Mouse (Mus musculus) MEL (cell line): ENCODE results near the gene Ccnyl1. TPM values are rescaled to one million over a fixed set of nuclear protein-coding genes. Genes with fewer than 3 reads are reported as not detected.

Source experiments
- DNase-seq: peaks from one replicate; pipeline ENCODE4 v3.0.0; 2011; ENCODE audit warnings: low read depth, low spot score
- H3K27ac ChIP-seq: 2 replicates; pipeline ENCODE4 v1.5.1; 2012; ENCODE audit warnings: low read depth, mild to moderate bottlenecking, control low read depth, low read length, moderate library complexity; ENCODE audit not compliant: control insufficient read depth
- H3K27me3 ChIP-seq, 2 experiments: fragments of 150-350 bp in 1 of 2; sonication (generic) in 1 of 2; 2 replicates each; pipeline ENCODE4 v1.6.1; 2012; ENCODE audit warnings: low read length in 2 of 2, mild to moderate bottlenecking in 2 of 2, improper control_type of control experiment in 1 of 2, moderate library complexity in 1 of 2; ENCODE audit not compliant: insufficient read depth in 2 of 2, control insufficient read depth in 1 of 2
- H3K36me3 ChIP-seq, 2 experiments: 2 replicates each; pipeline ENCODE4 v1.6.1; 2012 to 2014; ENCODE audit warnings: low read length in 2 of 2, improper control_type of control experiment in 1 of 2, inconsistent platforms in 1 of 2, mild to moderate bottlenecking in 1 of 2; ENCODE audit not compliant: insufficient read depth in 2 of 2, control insufficient read depth in 1 of 2
- H3K4me1 ChIP-seq, 2 experiments: fragments of 150-350 bp in 1 of 2; sonication (generic) in 1 of 2; 2 replicates each; pipeline ENCODE4 v1.6.1; 2012; ENCODE audit warnings: low read length in 2 of 2, improper control_type of control experiment in 1 of 2, mild to moderate bottlenecking in 1 of 2; ENCODE audit not compliant: insufficient read depth in 2 of 2, control insufficient read depth in 1 of 2
- H3K4me3 ChIP-seq, 2 experiments: fragments of 150-350 bp in 1 of 2; sonication (generic) in 1 of 2; 2 replicates each; pipeline ENCODE4 v1.5.1; 2012; ENCODE audit warnings: low read depth in 2 of 2, low read length in 2 of 2, mild to moderate bottlenecking in 2 of 2, moderate library complexity in 2 of 2, control low read depth in 1 of 2, improper control_type of control experiment in 1 of 2; ENCODE audit not compliant: control insufficient read depth in 1 of 2, insufficient read depth in 1 of 2
- H3K79me2 ChIP-seq: 2 replicates; pipeline ENCODE4 v1.6.1; 2012; ENCODE audit warnings: mild to moderate bottlenecking, low read length, moderate library complexity; ENCODE audit not compliant: control insufficient read depth, poor library complexity, insufficient read depth
- H3K9ac ChIP-seq: 2 replicates; pipeline ENCODE4 v1.6.1; 2012; ENCODE audit warnings: low read depth, mild to moderate bottlenecking, control low read depth, low read length, moderate library complexity; ENCODE audit not compliant: control insufficient read depth, poor library complexity, severe bottlenecking
- H3K9me3 ChIP-seq: fragments of 150-350 bp; sonication (generic); replicated peaks from 2 replicates; pipeline ENCODE4 v1.6.1; 2012; ENCODE audit warnings: mild to moderate bottlenecking, low read length, improper control_type of control experiment, moderate library complexity; ENCODE audit not compliant: insufficient read depth
- BHLHE40 ChIP-seq: IDR thresholded peaks from 2 replicates; pipeline ENCODE4 v1.6.1; 2012; ENCODE audit warnings: low read depth, mild to moderate bottlenecking, inconsistent platforms, low read length, improper control_type of control experiment, borderline replicate concordance
- CHD1 ChIP-seq: IDR thresholded peaks from 2 replicates; pipeline ENCODE4 v1.6.1; 2012; ENCODE audit warnings: low read depth, mild to moderate bottlenecking, inconsistent platforms, low read length, improper control_type of control experiment
- CHD2 ChIP-seq: IDR thresholded peaks from 2 replicates; pipeline ENCODE4 v1.6.1; 2011; ENCODE audit warnings: low read length, improper control_type of control experiment
- CTCF ChIP-seq, 3 experiments: IDR thresholded peaks in 2 of 3; conservative IDR thresholded peaks in 1 of 3; 2 replicates each; pipeline ENCODE4 v1.5.1; 2011 to 2012; ENCODE audit warnings: low read length in 3 of 3, low read depth in 2 of 3, mild to moderate bottlenecking in 2 of 3, improper control_type of control experiment in 1 of 3, inconsistent platforms in 1 of 3, mixed read lengths in 1 of 3, moderate library complexity in 1 of 3; ENCODE audit not compliant: control insufficient read depth in 1 of 3, insufficient read depth in 1 of 3, poor library complexity in 1 of 3, severe bottlenecking in 1 of 3
- ETS1 ChIP-seq: IDR thresholded peaks from 2 replicates; pipeline ENCODE4 v1.6.1; 2012; ENCODE audit warnings: low read depth, mild to moderate bottlenecking, inconsistent platforms, low read length, improper control_type of control experiment, moderate library complexity
- GABPA ChIP-seq: IDR thresholded peaks from 2 replicates; pipeline ENCODE4 v1.6.1; 2012; ENCODE audit warnings: low read depth, mild to moderate bottlenecking, inconsistent platforms, low read length, improper control_type of control experiment, moderate library complexity
- GATA1 ChIP-seq: IDR thresholded peaks from 2 replicates; pipeline ENCODE4 v1.6.1; 2011; ENCODE audit warnings: low read depth, low read length, improper control_type of control experiment
- MAX ChIP-seq: IDR thresholded peaks from 2 replicates; pipeline ENCODE4 v1.6.1; 2011; ENCODE audit warnings: low read length, improper control_type of control experiment
- MAZ ChIP-seq: IDR thresholded peaks from 2 replicates; pipeline ENCODE4 v1.6.1; 2012; ENCODE audit warnings: low read depth, mild to moderate bottlenecking, inconsistent platforms, low read length, improper control_type of control experiment
- MYC ChIP-seq: IDR thresholded peaks from 2 replicates; pipeline ENCODE4 v1.6.1; 2011; ENCODE audit warnings: low read depth, mild to moderate bottlenecking, low read length, improper control_type of control experiment, moderate library complexity
- NELFE ChIP-seq: IDR thresholded peaks from 2 replicates; pipeline ENCODE4 v1.6.1; 2011; ENCODE audit warnings: low read depth, low read length, improper control_type of control experiment
- POLR2AphosphoS5 ChIP-seq: IDR thresholded peaks from 2 replicates; pipeline ENCODE4 v1.6.1; 2012; ENCODE audit warnings: low read depth, borderline replicate concordance, mild to moderate bottlenecking, inconsistent platforms, low read length, moderate library complexity, mixed read lengths
- RAD21 ChIP-seq: IDR thresholded peaks from 2 replicates; pipeline ENCODE4 v1.6.1; 2011; ENCODE audit warnings: mild to moderate bottlenecking, low read depth, low read length, improper control_type of control experiment
- RCOR1 ChIP-seq: IDR thresholded peaks from 2 replicates; pipeline ENCODE4 v1.6.1; 2012; ENCODE audit warnings: low read depth, mild to moderate bottlenecking, inconsistent platforms, low read length, improper control_type of control experiment
- UBTF ChIP-seq: IDR thresholded peaks from 2 replicates; pipeline ENCODE4 v1.6.1; 2012; ENCODE audit warnings: low read depth, mild to moderate bottlenecking, inconsistent platforms, low read length, improper control_type of control experiment, moderate library complexity, borderline replicate concordance; ENCODE audit not compliant: insufficient read depth
- USF2 ChIP-seq, 2 experiments: IDR thresholded peaks; 2 replicates each; pipeline ENCODE4 v1.6.1; 2011 to 2012; ENCODE audit warnings: improper control_type of control experiment in 2 of 2, low read length in 2 of 2, borderline replicate concordance in 1 of 2, inconsistent platforms in 1 of 2, low read depth in 1 of 2, mild to moderate bottlenecking in 1 of 2; ENCODE audit not compliant: insufficient read depth in 1 of 2
- ZNF384 ChIP-seq: IDR thresholded peaks from 2 replicates; pipeline ENCODE4 v1.6.1; 2012; ENCODE audit warnings: low read depth, mild to moderate bottlenecking, inconsistent platforms, low read length, improper control_type of control experiment
- polyA plus RNA-seq, 2 experiments: library from polyadenylated mRNA; stranded (reverse) in 1 of 2; unstranded in 1 of 2; fragments of >175 nt in 1 of 2; fragments of >200 nt in 1 of 2; gene quantifications; 2 replicates each; pipeline versions ENCODE4 v1.2.1 to v1.2.4; 2012; ENCODE audit warnings: low replicate concordance in 2 of 2, low read depth in 1 of 2; ENCODE audit not compliant: insufficient read length in 2 of 2, insufficient read depth in 1 of 2, missing spikeins in 1 of 2
- total RNA-seq: library from RNA; depleted of rRNA; stranded (reverse); fragments of 300-350 nt; gene quantifications from 2 replicates; pipeline ENCODE4 v1.2.3, GENCODE M21; 2012

Gene Ccnyl1
- total and polyA plus RNA-seq, 3 experiments: 3.0 to 18.1 TPM; not detected in 1

DNA sequence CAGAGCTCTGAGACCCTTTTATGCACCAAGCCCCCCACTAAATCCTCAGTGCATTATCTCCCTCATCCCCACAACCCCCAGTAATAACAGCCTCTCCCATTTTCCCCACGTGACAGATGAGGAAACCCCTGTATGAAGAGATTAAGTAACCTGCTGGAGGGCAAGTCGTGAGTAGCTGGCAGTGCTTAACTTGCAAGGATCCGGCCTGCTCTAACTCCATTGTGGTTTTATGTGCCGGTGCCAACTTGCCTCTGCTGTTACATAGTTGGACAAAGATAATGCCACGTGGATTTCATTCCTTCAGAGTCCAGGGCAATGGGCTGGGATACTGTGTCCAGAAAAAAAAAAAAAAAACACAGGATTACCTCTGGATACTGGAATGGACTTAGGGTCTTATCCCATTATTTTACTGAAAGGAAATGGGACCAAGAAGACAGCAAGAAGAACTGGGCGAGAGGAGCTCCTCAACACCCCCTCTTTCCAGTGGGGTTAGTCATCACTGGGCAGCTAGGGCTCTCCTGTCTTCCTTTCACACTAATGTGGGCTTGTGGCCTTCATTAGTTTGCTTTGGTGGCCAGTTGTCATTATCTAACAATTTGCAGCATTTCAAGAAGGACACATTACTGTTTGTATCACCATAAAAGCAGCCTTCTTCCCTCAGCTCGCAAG lies 65.8 kb downstream of the Ccnyl1 start (continued):
- TF ChIP-seq ETS1: no peak
- no peak for TF ChIP-seq MAZ
- no peak for TF ChIP-seq ZNF384
- TF ChIP-seq RAD21: no peak
- no peak for TF ChIP-seq NELFE
- no peak for TF ChIP-seq CHD2
- TF ChIP-seq POLR2AphosphoS5: no peak
- TF ChIP-seq UBTF: no peak
- TF ChIP-seq BHLHE40: peak; percentile 39; the same call in 1 of the 2 replicates
- TF ChIP-seq USF2 (IDR thresholded peaks at IDR 0.05; ENCODE audit: borderline replicate concordance in 1 of 2, insufficient read depth in 1 of 2, low read depth in 1 of 2, low read length in 2 of 2): 0 out of 4 replicates have a peak, but pooled peaks of 1 of the 2 experiments have one; percentile 34
- peak; percentile 16; the same call in 1 of the 2 replicates for TF ChIP-seq GATA1
- TF ChIP-seq GABPA: no peak
- TF ChIP-seq CTCF (IDR thresholded peaks at IDR 0.05 in 2 of 3, conservative IDR thresholded peaks at IDR 0.05 in 1 of 3; ENCODE audit: control insufficient read depth in 1 of 3, insufficient read depth in 1 of 3, low read depth in 2 of 3, low read length in 3 of 3, poor library complexity in 1 of 3, severe bottlenecking in 1 of 3): no peak
- peak; percentile 48; the same call in 1 of the 2 replicates for TF ChIP-seq MAX
- TF ChIP-seq CHD1: no peak
- TF ChIP-seq MYC: no peak
- no peak for TF ChIP-seq RCOR1
- TF ChIP-seq, all 39 proteins: peak for 9

DNA sequence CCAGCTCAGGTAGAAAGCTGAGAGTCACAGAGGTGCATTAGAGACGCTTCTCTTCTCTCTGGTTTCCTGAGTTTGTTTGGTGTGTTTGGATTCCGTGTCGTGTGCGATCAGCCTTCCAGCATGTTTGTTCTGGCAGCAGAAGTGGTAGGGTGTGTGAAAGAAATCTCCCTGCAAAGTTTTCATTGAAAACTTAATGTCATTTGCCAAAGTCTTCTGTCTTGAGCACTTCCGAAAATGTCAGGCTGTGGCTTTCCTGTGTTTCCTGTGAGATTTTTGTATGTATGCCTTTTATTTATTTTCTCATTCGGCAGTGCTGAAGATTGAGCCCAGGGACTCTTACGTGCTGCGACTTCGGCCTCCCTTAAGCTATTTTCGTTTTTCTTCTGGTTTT lies 66.4 kb downstream of the Ccnyl1 start:
- Histone ChIP-seq H3K27me3 (no peaks in the 10 kb centered on the region), H3K79me2 (no peaks in the 10 kb centered on the region), H3K36me3 (no peaks in the 10 kb centered on the region; a peak in 1 of 4 replicates), H3K9me3 (no peaks in the 10 kb centered on the region), H3K27ac (no peak overlapping the region), H3K4me1 (peaks cover 2 to 8% of the 10 kb centered on the region in 2 experiments; a peak in 2 of 4 replicates), H3K4me3 (no peak overlapping the region), H3K9ac (no peak overlapping the region)
- DNase-seq: no peak
- no peak for TF ChIP-seq UBTF
- TF ChIP-seq POLR2AphosphoS5: no peak
